Mouse (Mus musculus) kidney, adult 9 months (tissue): ENCODE results near the gene Commd7.

Experiments used
- DNase-seq: peaks from one replicate; pipeline ENCODE4 v3.0.0; 2022

Gene Commd7

GRCm38 (mm10) chr2:153618889-153619288, 13.7 kb downstream of the Commd7 start:
- no peak for DNase-seq

- DNase-seq, result no peak
Observed at GRCm38 (mm10) chr2:153618439-153618838, 14.1 kb downstream of the Commd7 start.

- no peak for DNase-seq
Observed at GRCm38 (mm10) chr2:153616893-153617292, 15.7 kb downstream of the Commd7 start.

- DNase-seq, result peak; percentile 25
Observed at GRCm38 (mm10) chr2:153612594-153613281, 19.8 kb downstream of the Commd7 start.

GRCm38 (mm10) chr2:153611743-153612142, 20.8 kb downstream of the Commd7 start:
- no peak for DNase-seq

GRCm38 (mm10) chr2:153611241-153611630, 21.3 kb downstream of the Commd7 start:
- DNase-seq, result no peak

GRCm38 (mm10) chr2:153610426-153611240, 21.9 kb downstream of the Commd7 start:
- DNase-seq, result no peak

- peak; percentile 95 for DNase-seq
Observed at GRCm38 (mm10) chr2:153609548-153609947, 23.0 kb downstream of the Commd7 start.

GRCm38 (mm10) chr2:153609058-153609457, 23.5 kb downstream of the Commd7 start:
- peak; percentile 37 for DNase-seq

GRCm38 (mm10) chr2:153607870-153608515, 24.6 kb downstream of the Commd7 start:
- DNase-seq, result peak; percentile 78

GRCm38 (mm10) chr2:153606421-153606820, 26.2 kb downstream of the Commd7 start:
- peak; percentile 51 for DNase-seq

GRCm38 (mm10) chr2:153603724-153604123, 28.9 kb downstream of the Commd7 start:
- DNase-seq, result no peak

- peak; percentile 58 for DNase-seq
Observed at GRCm38 (mm10) chr2:153600667-153601648, 31.6 kb downstream of the Commd7 start.

- peak; percentile 79 for DNase-seq
Observed at GRCm38 (mm10) chr2:153600021-153600666, 32.4 kb downstream of the Commd7 start.

GRCm38 (mm10) chr2:153597626-153598025, 35.0 kb downstream of the Commd7 start:
- DNase-seq, result peak; percentile 50

- no peak for DNase-seq
Observed at GRCm38 (mm10) chr2:153597014-153597413, 35.6 kb downstream of the Commd7 start.

GRCm38 (mm10) chr2:153594998-153595397, 37.6 kb downstream of the Commd7 start:
- no peak for DNase-seq

- DNase-seq, result no peak
Observed at GRCm38 (mm10) chr2:153593186-153593585, 39.4 kb downstream of the Commd7 start.

- DNase-seq, result peak; percentile 96
Observed at GRCm38 (mm10) chr2:153592056-153593014, 40.2 kb downstream of the Commd7 start.

GRCm38 (mm10) chr2:153586515-153587174, 45.9 kb downstream of the Commd7 start:
- peak; percentile 80 for DNase-seq
